Comparison of ENCODE assay signal across 8 mouse cellular contexts in the genomic region with DNA sequence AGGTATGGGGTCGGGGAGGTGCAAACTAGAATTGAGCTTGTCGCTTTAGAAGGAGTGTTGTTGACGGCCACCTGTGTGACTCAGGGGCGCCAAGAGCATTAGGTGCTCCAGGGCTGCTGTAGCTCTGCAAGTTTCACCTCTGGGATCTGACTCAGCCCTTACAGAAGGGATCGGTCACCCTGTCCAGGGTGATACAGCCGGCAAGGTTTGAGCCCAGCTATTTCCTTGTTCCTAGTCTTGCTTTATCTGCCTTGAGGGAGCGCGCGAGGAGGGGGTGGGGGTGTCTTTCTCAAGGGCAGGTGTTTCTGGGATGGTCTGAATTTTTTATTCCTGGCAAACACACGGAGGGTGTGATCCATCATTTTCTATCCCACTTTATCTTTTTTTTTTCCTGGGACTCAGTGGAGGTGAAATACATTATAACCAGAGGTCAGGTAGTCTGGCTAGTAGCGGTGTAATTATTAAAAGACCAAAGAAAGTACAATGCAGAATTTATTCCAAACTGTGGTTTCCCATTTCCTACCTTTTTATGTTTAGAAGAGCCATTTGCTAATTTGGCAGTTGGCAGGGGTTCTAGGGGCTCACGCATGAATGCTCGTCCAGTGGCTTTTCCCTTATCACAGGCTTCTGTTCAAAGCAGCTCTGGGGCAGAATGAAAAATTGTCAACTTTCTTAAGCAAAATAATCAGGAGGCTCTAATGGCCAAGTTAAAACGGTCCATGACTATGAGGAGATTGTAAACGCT. TPM values are rescaled to one million over a fixed set of nuclear protein-coding genes. Genes with fewer than 3 reads are reported as not detected.
A peak's percentile ranks its signal among the peaks of the same experiment; 100 is the strongest.
DNase-seq lines count a peak whose midpoint lies in the region; ATAC-seq and TF ChIP-seq lines count a peak whose summit lies in the region.

No protein-coding gene starts in this region.

- no peak for TF ChIP-seq EP300 in ES-Bruce4 (IDR thresholded peaks at IDR 0.05; ENCODE audit: insufficient read depth, low read depth, low read length)

- peak overlapping the region; percentile 49 for H3K4me3 ChIP-seq in erythroblast, embryonic 14.5 days (replicated peaks)
- peak overlapping the region; percentile 89 for H3K4me3 ChIP-seq in ES-Bruce4 (ENCODE audit: low read depth, low read length)
- peak overlapping the region; percentile 77 for H3K4me3 ChIP-seq in heart, embryonic 16.5 days (ENCODE audit: low read length)
- H3K4me3 ChIP-seq in limb, embryonic 12.5 days (replicated peaks): peak overlapping the region; percentile 71
- H3K4me3 ChIP-seq in neural tube, embryonic 13.5 days: peak overlapping the region; percentile 65

- H3K4me2 ChIP-seq in heart, embryonic 16.5 days (ENCODE audit: low read depth, low read length): peak overlapping the region; percentile 96
- peak overlapping the region; percentile 95 for H3K4me2 ChIP-seq in limb, embryonic 12.5 days
- H3K4me2 ChIP-seq in neural tube, embryonic 13.5 days: peak overlapping the region; percentile 98

- ATAC-seq in erythroblast, adult 5-6 weeks (replicated peaks; ENCODE audit: low FRiP score, poor library complexity, severe bottlenecking): no peak
- ATAC-seq in heart, embryonic 16.5 days (replicated peaks; ENCODE audit: extremely low read depth, insufficient read depth, low FRiP score): no peak
- ATAC-seq in limb, embryonic 12.5 days (ENCODE audit: insufficient number of reproducible peaks, insufficient read depth, low FRiP score, low TSS enrichment, low read depth): 0 out of 2 replicates have a peak, but pooled peaks have one; percentile 39
- peak; percentile 68 for ATAC-seq in neural tube, embryonic 13.5 days (ENCODE audit: low read depth)

- H3K4me1 ChIP-seq in erythroblast, embryonic 14.5 days (ENCODE audit: control insufficient read depth): no peaks in the 10 kb centered on the region
- H3K4me1 ChIP-seq in ES-Bruce4 (ENCODE audit: control insufficient read depth, insufficient read depth, low read length): no peaks in the 10 kb centered on the region
- peaks cover 4% of the 10 kb centered on the region; the same call in 1 of the 2 replicates for H3K4me1 ChIP-seq in heart, embryonic 16.5 days (ENCODE audit: control insufficient read depth, insufficient read depth, low read length)
- H3K4me1 ChIP-seq in limb, embryonic 12.5 days (replicated peaks): peaks cover 4% of the 10 kb centered on the region
- H3K4me1 ChIP-seq in neural tube, embryonic 13.5 days (replicated peaks): peaks cover 20% of the 10 kb centered on the region

- DNase-seq in left cerebral cortex, postnatal 4 days: no peak
- DNase-seq in cerebellum, adult 11 months: no peak

- WGBS in heart, embryonic 16.5 days: 10% methylated on average over 15 of the region's 15 CpGs
- WGBS in limb, embryonic 12.5 days: 8% methylated on average over 15 of the region's 15 CpGs
- 5% methylated on average over 15 of the region's 15 CpGs for WGBS in neural tube, embryonic 13.5 days

- H3K9ac ChIP-seq in ES-Bruce4 (ENCODE audit: low read depth, poor library complexity, severe bottlenecking): peak overlapping the region; percentile 61
- H3K9ac ChIP-seq in heart, embryonic 16.5 days (ENCODE audit: low read length): peak overlapping the region; percentile 79
- H3K9ac ChIP-seq in limb, embryonic 12.5 days (replicated peaks): peak overlapping the region; percentile 66
- H3K9ac ChIP-seq in neural tube, embryonic 13.5 days: peak overlapping the region; percentile 71

- intact Hi-C loops in left cerebral cortex, postnatal 4 days (cut with DNase I): loop anchor here (5.0 to 10.0 kb wide), 2 partner anchors 102 to 120 kb away; no protein-coding TSS in a partner anchor

- no peaks in the 10 kb centered on the region for H3K36me3 ChIP-seq in erythroblast, embryonic 14.5 days (ENCODE audit: control insufficient read depth)
- no peaks in the 10 kb centered on the region for H3K36me3 ChIP-seq in ES-Bruce4 (ENCODE audit: control insufficient read depth, insufficient read depth, low read length, poor library complexity, severe bottlenecking)
- H3K36me3 ChIP-seq in heart, embryonic 16.5 days (ENCODE audit: control insufficient read depth, insufficient read depth): no peaks in the 10 kb centered on the region
- H3K36me3 ChIP-seq in limb, embryonic 12.5 days: no peaks in the 10 kb centered on the region
- H3K36me3 ChIP-seq in neural tube, embryonic 13.5 days: no peaks in the 10 kb centered on the region

- peaks cover 20% of the 10 kb centered on the region for H3K27me3 ChIP-seq in erythroblast, embryonic 14.5 days (ENCODE audit: control insufficient read depth)
- H3K27me3 ChIP-seq in ES-Bruce4 (ENCODE audit: control insufficient read depth, insufficient read depth, low read length, poor library complexity, severe bottlenecking): peaks cover 12% of the 10 kb centered on the region
- H3K27me3 ChIP-seq in heart, embryonic 16.5 days (ENCODE audit: control insufficient read depth, insufficient read depth, low read length): peaks cover 2% of the 10 kb centered on the region
- H3K27me3 ChIP-seq in limb, embryonic 12.5 days: peaks cover 45% of the 10 kb centered on the region
- peaks cover 54% of the 10 kb centered on the region for H3K27me3 ChIP-seq in neural tube, embryonic 13.5 days

- no peak for TF ChIP-seq POLR2A in ES-Bruce4 (IDR thresholded peaks at IDR 0.05; ENCODE audit: insufficient read depth, low read length)

- no peak overlapping the region for H3K27ac ChIP-seq in ES-Bruce4 (ENCODE audit: insufficient read depth, low read length)
- H3K27ac ChIP-seq in heart, embryonic 16.5 days (ENCODE audit: low read length): no peak overlapping the region
- no peak overlapping the region for H3K27ac ChIP-seq in limb, embryonic 12.5 days
- H3K27ac ChIP-seq in neural tube, embryonic 13.5 days (replicated peaks): 0 out of 2 replicates have a peak overlapping the region, but pooled peaks have one; percentile 30

- H3K9me3 ChIP-seq in erythroblast, embryonic 14.5 days (ENCODE audit: control insufficient read depth, low read length): no peaks in the 10 kb centered on the region
- no peaks in the 10 kb centered on the region for H3K9me3 ChIP-seq in ES-Bruce4 (replicated peaks; ENCODE audit: control insufficient read depth, insufficient read depth, low read length, poor library complexity, severe bottlenecking)
- no peaks in the 10 kb centered on the region for H3K9me3 ChIP-seq in heart, embryonic 16.5 days (replicated peaks; ENCODE audit: control insufficient read depth, low read length)
- H3K9me3 ChIP-seq in limb, embryonic 12.5 days: no peaks in the 10 kb centered on the region
- no peaks in the 10 kb centered on the region for H3K9me3 ChIP-seq in neural tube, embryonic 13.5 days

- TF ChIP-seq CTCF in ES-Bruce4 (IDR thresholded peaks at IDR 0.05; ENCODE audit: low read depth, low read length): no peak

RNA-seq across cellular contexts. Expression of gene Met, which starts 0.9 kb away (rescaled TPM):
- not detected in 2 replicates for polyA plus RNA-seq in erythroblast, embryonic 14.5 days (2012)
- total RNA-seq in erythroblast, adult 5-6 weeks (2015; ENCODE audit: low replicate concordance): 4.0 and 5.0 TPM in 2 replicates
- 2.2 and 2.5 TPM in 2 replicates for total RNA-seq in erythroblast, adult 5-6 weeks (2017; ENCODE audit: low replicate concordance)
- polyA plus RNA-seq in ES-Bruce4 (2011; ENCODE audit: insufficient read depth, insufficient read length, low read depth, missing spikeins): 11.2 and 13.0 TPM in 2 replicates
- 2.1 and 2.5 TPM in 2 replicates for polyA plus RNA-seq in heart, embryonic 16.5 days (2015; fragmentation: Nextera tagmentation; extraction: Ambion mirVana)
- polyA plus RNA-seq in limb, embryonic 12.5 days (2016; fragmentation: Nextera tagmentation; extraction: Ambion mirVana): 7.7 and 9.0 TPM in 2 replicates
- 3.7 and 4.0 TPM in 2 replicates for polyA plus RNA-seq in neural tube, embryonic 13.5 days (2015; fragmentation: Nextera tagmentation; extraction: Ambion mirVana)
- 10 to 100 TPM; 61.3 to 69.3 TPM for total RNA-seq in left cerebral cortex, postnatal 4 days (2021)

Comparison
In these comparisons a context has a peak if more than half of its experiments do, and no peak if none do; other contexts are left out.
1. ATAC-seq: peak in limb, embryonic 12.5 days (single experiment) and neural tube, embryonic 13.5 days (single experiment); none in erythroblast, adult 5-6 weeks (single experiment) and heart, embryonic 16.5 days (single experiment).
2. Peak in every context shown above with its lines, with median percentiles within 50 percentile points of each other: H3K4me3 ChIP-seq, H3K9ac ChIP-seq and H3K4me2 ChIP-seq.